Mouse (Mus musculus): Measurements from ENCODE around the gene Cd247. TPM values are rescaled to one million over a fixed set of nuclear protein-coding genes. Genes with fewer than 3 reads are reported as not detected.
A peak's percentile ranks its signal among the peaks of the same experiment; 100 is the strongest.

Gene Cd247
- polyA plus RNA-seq, 1 experiment, result 17.2 TPM

- Histone ChIP-seq H3K27me3 (ENCODE audit: control insufficient read depth, insufficient read depth, low read length) (no peaks in the 10 kb centered on the region), H3K36me3 (ENCODE audit: control insufficient read depth, insufficient read depth, low read length) (no peaks in the 10 kb centered on the region), H3K4me3 (ENCODE audit: control insufficient read depth, low read depth, low read length) (no peak overlapping the region), H3K27ac (ENCODE audit: control insufficient read depth, insufficient read depth, low read depth, low read length) (no peak overlapping the region), H3K4me1 (ENCODE audit: control insufficient read depth, insufficient read depth, low read length) (peaks cover 2% of the 10 kb centered on the region; the same call in 1 of the 2 replicates)
- TF ChIP-seq POLR2A (IDR thresholded peaks at IDR 0.05; ENCODE audit: control insufficient read depth, low read depth, low read length), result no peak
- TF ChIP-seq CTCF (IDR thresholded peaks at IDR 0.05; ENCODE audit: control insufficient read depth, insufficient read depth, insufficient replicate concordance, low read depth, low read length), result no peak
These were observed 46.1 kb downstream of the Cd247 start for GRCm38 (mm10) chr1:165834633-165834975.

- Histone ChIP-seq H3K27ac (ENCODE audit: control insufficient read depth, insufficient read depth, low read depth, low read length) (no peak overlapping the region), H3K4me1 (ENCODE audit: control insufficient read depth, insufficient read depth, low read length) (peaks cover 7% of the 10 kb centered on the region), H3K36me3 (ENCODE audit: control insufficient read depth, insufficient read depth, low read length) (no peaks in the 10 kb centered on the region), H3K27me3 (ENCODE audit: control insufficient read depth, insufficient read depth, low read length) (no peaks in the 10 kb centered on the region), H3K4me3 (ENCODE audit: control insufficient read depth, low read depth, low read length) (no peak overlapping the region)
- TF ChIP-seq CTCF (IDR thresholded peaks at IDR 0.05; ENCODE audit: control insufficient read depth, insufficient read depth, insufficient replicate concordance, low read depth, low read length), result no peak
- TF ChIP-seq POLR2A (IDR thresholded peaks at IDR 0.05; ENCODE audit: control insufficient read depth, low read depth, low read length), result no peak
These were observed 48.0 kb downstream of the Cd247 start for GRCm38 (mm10) chr1:165836461-165836860.

GRCm38 (mm10) chr1:165837546-165837945, 49.1 kb downstream of the Cd247 start:
- H3K4me1 ChIP-seq (ENCODE audit: control insufficient read depth, insufficient read depth, low read length), result peaks cover 7% of the 10 kb centered on the region
- H3K4me3 ChIP-seq (ENCODE audit: control insufficient read depth, low read depth, low read length), result no peak overlapping the region
- no peak for TF ChIP-seq CTCF (IDR thresholded peaks at IDR 0.05; ENCODE audit: control insufficient read depth, insufficient read depth, insufficient replicate concordance, low read depth, low read length)
- no peak for TF ChIP-seq POLR2A (IDR thresholded peaks at IDR 0.05; ENCODE audit: control insufficient read depth, low read depth, low read length)
- peak overlapping the region; percentile 63 for H3K27ac ChIP-seq (ENCODE audit: control insufficient read depth, insufficient read depth, low read depth, low read length)
- no peaks in the 10 kb centered on the region for H3K36me3 ChIP-seq (ENCODE audit: control insufficient read depth, insufficient read depth, low read length)
- no peaks in the 10 kb centered on the region for H3K27me3 ChIP-seq (ENCODE audit: control insufficient read depth, insufficient read depth, low read length)

- Histone ChIP-seq H3K27me3 (ENCODE audit: control insufficient read depth, insufficient read depth, low read length) (no peaks in the 10 kb centered on the region; the same call in 1 of the 2 replicates), H3K36me3 (ENCODE audit: control insufficient read depth, insufficient read depth, low read length) (no peaks in the 10 kb centered on the region), H3K27ac (ENCODE audit: control insufficient read depth, insufficient read depth, low read depth, low read length) (no peak overlapping the region), H3K4me3 (ENCODE audit: control insufficient read depth, low read depth, low read length) (no peak overlapping the region), H3K4me1 (ENCODE audit: control insufficient read depth, insufficient read depth, low read length) (peaks cover 7% of the 10 kb centered on the region)
- TF ChIP-seq CTCF (IDR thresholded peaks at IDR 0.05; ENCODE audit: control insufficient read depth, insufficient read depth, insufficient replicate concordance, low read depth, low read length) (no peak), POLR2A (IDR thresholded peaks at IDR 0.05; ENCODE audit: control insufficient read depth, low read depth, low read length) (no peak)
These were observed 50.7 kb downstream of the Cd247 start for GRCm38 (mm10) chr1:165839201-165839600.

- peaks cover 3% of the 10 kb centered on the region; the same call in 1 of the 2 replicates for H3K27me3 ChIP-seq (ENCODE audit: control insufficient read depth, insufficient read depth, low read length)
- peaks cover 14% of the 10 kb centered on the region for H3K4me1 ChIP-seq (ENCODE audit: control insufficient read depth, insufficient read depth, low read length)
- no peak for TF ChIP-seq CTCF (IDR thresholded peaks at IDR 0.05; ENCODE audit: control insufficient read depth, insufficient read depth, insufficient replicate concordance, low read depth, low read length)
- TF ChIP-seq POLR2A (IDR thresholded peaks at IDR 0.05; ENCODE audit: control insufficient read depth, low read depth, low read length), result no peak
- no peak overlapping the region for H3K27ac ChIP-seq (ENCODE audit: control insufficient read depth, insufficient read depth, low read depth, low read length)
- H3K36me3 ChIP-seq (ENCODE audit: control insufficient read depth, insufficient read depth, low read length), result no peaks in the 10 kb centered on the region
- peak overlapping the region; percentile 47 for H3K4me3 ChIP-seq (ENCODE audit: control insufficient read depth, low read depth, low read length)
These were observed 52.2 kb downstream of the Cd247 start for GRCm38 (mm10) chr1:165840548-165841230.

- Histone ChIP-seq H3K4me1 (ENCODE audit: control insufficient read depth, insufficient read depth, low read length) (peaks cover 12% of the 10 kb centered on the region), H3K36me3 (ENCODE audit: control insufficient read depth, insufficient read depth, low read length) (no peaks in the 10 kb centered on the region), H3K27me3 (ENCODE audit: control insufficient read depth, insufficient read depth, low read length) (peaks cover 3% of the 10 kb centered on the region; the same call in 1 of the 2 replicates), H3K4me3 (ENCODE audit: control insufficient read depth, low read depth, low read length) (peak overlapping the region; percentile 22), H3K27ac (ENCODE audit: control insufficient read depth, insufficient read depth, low read depth, low read length) (no peak overlapping the region)
- TF ChIP-seq POLR2A (IDR thresholded peaks at IDR 0.05; ENCODE audit: control insufficient read depth, low read depth, low read length) (no peak), CTCF (IDR thresholded peaks at IDR 0.05; ENCODE audit: control insufficient read depth, insufficient read depth, insufficient replicate concordance, low read depth, low read length) (no peak)
These were observed 53.7 kb downstream of the Cd247 start for GRCm38 (mm10) chr1:165842170-165842569.

- Histone ChIP-seq H3K27ac (ENCODE audit: control insufficient read depth, insufficient read depth, low read depth, low read length) (no peak overlapping the region), H3K4me1 (ENCODE audit: control insufficient read depth, insufficient read depth, low read length) (peaks cover 12% of the 10 kb centered on the region), H3K36me3 (ENCODE audit: control insufficient read depth, insufficient read depth, low read length) (no peaks in the 10 kb centered on the region), H3K27me3 (ENCODE audit: control insufficient read depth, insufficient read depth, low read length) (peaks cover 3% of the 10 kb centered on the region; the same call in 1 of the 2 replicates), H3K4me3 (ENCODE audit: control insufficient read depth, low read depth, low read length) (no peak overlapping the region; the same call in 1 of the 2 replicates)
- TF ChIP-seq POLR2A (IDR thresholded peaks at IDR 0.05; ENCODE audit: control insufficient read depth, low read depth, low read length), result no peak
- no peak for TF ChIP-seq CTCF (IDR thresholded peaks at IDR 0.05; ENCODE audit: control insufficient read depth, insufficient read depth, insufficient replicate concordance, low read depth, low read length)
These were observed 55.1 kb downstream of the Cd247 start for GRCm38 (mm10) chr1:165843586-165843985.
